Mouse (Mus musculus) heart, postnatal 0 days (tissue): ENCODE measurements at regions not wholly inside any gene's neighbourhood (a gene's known extent, or its start where the extent isn't known, plus 50 kb on each side); places are given as distances from the start of the nearest gene placed in this dataset.
A peak's percentile ranks its signal among the peaks of the same experiment; 100 is the strongest.

Experiments used
- ATAC-seq: fragments of 200-750 bp; cut with Nextera tagmentation; 2 replicates; pipeline ENCODE4 v1.8.0; 2017; ENCODE audit warnings: low read depth, moderate number of reproducible peaks, moderate library complexity; ENCODE audit not compliant: insufficient read depth
- DNase-seq: peaks from one replicate; pipeline ENCODE4 v3.0.0-alpha.2; 2016; ENCODE audit warnings: low spot score
- H3K27ac ChIP-seq: fragments of 300-500 bp; sonication (generic); 2 replicates; pipeline ENCODE4 v1.5.1; 2014; ENCODE audit warnings: low read depth, mild to moderate bottlenecking
- H3K27me3 ChIP-seq: fragments of 300-500 bp; sonication (generic); 2 replicates; pipeline ENCODE4 v1.6.1; 2014; ENCODE audit warnings: low read length, mixed read lengths; ENCODE audit not compliant: control insufficient read depth, insufficient read depth
- H3K36me3 ChIP-seq: fragments of 300-500 bp; sonication (generic); replicated peaks from 2 replicates; pipeline ENCODE4 v1.6.1; 2014; ENCODE audit warnings: low read length, mixed read lengths; ENCODE audit not compliant: control insufficient read depth, insufficient read depth
- H3K4me1 ChIP-seq: fragments of 300-500 bp; sonication (generic); 2 replicates; pipeline ENCODE4 v1.6.1; 2014; ENCODE audit warnings: antibody characterized with exemption; ENCODE audit not compliant: control insufficient read depth, insufficient read depth
- H3K4me2 ChIP-seq: fragments of 300-500 bp; sonication (generic); 2 replicates; pipeline ENCODE4 v1.6.1; 2014; ENCODE audit warnings: low read depth, mild to moderate bottlenecking, low read length, moderate library complexity
- H3K4me3 ChIP-seq: fragments of 300-500 bp; sonication (generic); 2 replicates; pipeline ENCODE4 v1.5.1; 2014; ENCODE audit warnings: low read depth, low read length
- H3K9ac ChIP-seq: fragments of 300-500 bp; sonication (generic); replicated peaks from 2 replicates; pipeline ENCODE4 v1.6.1; 2014; ENCODE audit warnings: low read depth, low read length, mixed read lengths
- H3K9me3 ChIP-seq: fragments of 300-500 bp; sonication (generic); replicated peaks from 2 replicates; pipeline ENCODE4 v1.6.1; 2016; ENCODE audit warnings: low read length; ENCODE audit not compliant: control insufficient read depth
- CTCF ChIP-seq: IDR thresholded peaks from 2 replicates; pipeline ENCODE4 v1.5.1; 2016; ENCODE audit warnings: antibody characterized with exemption, control low read depth, low read depth
- EP300 ChIP-seq: IDR thresholded peaks from 2 replicates; pipeline ENCODE4 v1.6.1; 2016; ENCODE audit warnings: antibody characterized with exemption, low read depth
- WGBS: fragments of 180-500 bp; shearing (Covaris S2); extraction: QIAGEN DNeasy Blood & Tissue Kit; methylation state at CpG from one replicate; pipeline ENCODE4 v1.1.7; 2014; 5-methylcytosine and 5-hydroxymethylcytosine counted together

DNA sequence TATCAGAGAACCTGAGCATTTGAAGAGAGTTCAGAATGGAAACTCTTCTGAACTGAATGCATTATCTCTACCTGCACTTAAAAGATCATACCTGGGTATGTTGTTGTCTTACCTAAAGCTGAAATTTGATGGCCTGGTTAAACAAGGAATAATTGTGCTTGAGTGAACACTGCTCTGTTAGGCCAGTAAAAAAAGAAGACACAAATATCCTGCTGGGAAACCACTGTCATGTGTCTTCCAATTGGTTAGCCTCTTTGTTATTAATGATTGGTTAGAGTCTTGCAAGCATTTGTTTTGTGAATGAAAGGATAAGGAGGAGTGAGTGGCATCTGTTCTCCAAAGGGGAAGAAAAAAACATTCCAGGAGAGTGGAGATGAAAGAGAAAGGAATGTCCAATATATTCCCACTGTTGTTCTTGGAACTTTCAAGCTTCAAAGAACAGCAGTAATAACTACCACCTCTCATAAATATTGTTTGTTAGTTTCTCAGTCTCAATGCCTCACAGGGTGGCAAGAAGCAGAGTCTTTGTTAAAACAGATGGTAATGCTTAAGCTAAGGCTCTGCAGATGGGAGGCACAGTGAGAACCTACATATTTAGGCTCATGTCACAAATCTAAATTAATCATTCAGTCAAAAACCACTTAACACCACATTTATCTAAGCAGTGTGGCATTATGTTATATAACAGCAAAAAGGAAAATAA lies 165.5 kb downstream of the Dsel start:
- Histone ChIP-seq H3K4me3 (no peak overlapping the region), H3K4me1 (no peaks in the 10 kb centered on the region), H3K36me3 (no peaks in the 10 kb centered on the region), H3K4me2 (no peak overlapping the region), H3K9ac (no peak overlapping the region), H3K27me3 (no peaks in the 10 kb centered on the region), H3K27ac (no peak overlapping the region), H3K9me3 (no peaks in the 10 kb centered on the region)
- ATAC-seq (no peak), DNase-seq (no peak)
- TF ChIP-seq EP300 (no peak), CTCF (no peak)

DNA sequence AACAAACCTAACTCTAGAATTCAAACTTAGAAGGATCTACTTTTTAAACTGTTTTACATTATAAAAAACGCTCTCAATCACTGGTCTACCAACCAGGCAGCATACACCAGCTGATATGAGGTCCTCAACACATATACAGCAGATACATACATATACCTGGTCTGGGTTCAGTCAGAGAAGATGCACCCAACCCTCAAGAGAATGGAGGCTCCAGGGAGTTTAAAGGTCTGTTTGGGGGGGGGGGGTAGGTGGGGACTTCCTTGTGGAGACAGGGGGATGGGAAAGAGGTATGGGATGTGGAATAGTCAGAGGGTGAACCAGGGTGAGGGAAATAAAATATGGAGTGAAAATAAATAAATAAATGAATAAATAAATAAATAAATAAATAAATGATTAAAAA lies 203.8 kb downstream of the Dsel start:
- H3K4me1 ChIP-seq: no peaks in the 10 kb centered on the region
- no peak overlapping the region for H3K4me3 ChIP-seq
- no peak for TF ChIP-seq EP300
- no peak overlapping the region for H3K9ac ChIP-seq
- no peaks in the 10 kb centered on the region for H3K27me3 ChIP-seq
- no peaks in the 10 kb centered on the region for H3K36me3 ChIP-seq
- ATAC-seq (no peak), DNase-seq (no peak)
- no peaks in the 10 kb centered on the region for H3K9me3 ChIP-seq
- no peak overlapping the region for H3K4me2 ChIP-seq
- 67% methylated on average over 1 of the region's 1 CpGs for WGBS
- H3K27ac ChIP-seq: no peak overlapping the region

DNA sequence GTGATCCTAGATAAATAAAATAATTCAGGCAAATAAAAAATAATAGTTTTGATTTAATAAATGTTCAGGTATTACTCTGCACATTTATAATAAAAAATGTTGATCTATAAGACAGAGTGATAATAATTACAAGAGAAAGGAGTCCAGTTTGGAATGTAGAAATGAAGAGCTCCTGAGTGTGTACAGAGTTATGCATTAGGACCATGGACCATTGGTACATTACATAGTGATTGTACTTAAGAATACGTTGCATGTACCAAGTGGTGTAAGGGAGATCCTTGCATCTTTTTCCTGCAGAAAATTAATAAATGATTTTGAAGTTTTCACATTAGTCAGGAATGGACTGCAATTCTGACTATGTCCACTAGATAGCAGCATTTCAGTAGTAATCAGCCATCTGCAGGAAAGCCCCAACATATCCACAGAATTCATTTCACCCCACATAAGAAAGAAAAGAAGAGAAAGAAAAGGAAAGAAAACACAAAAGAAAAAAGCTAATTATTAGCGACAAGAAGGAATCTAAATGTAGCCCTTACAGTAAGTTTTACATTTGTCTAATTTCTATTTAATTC lies 204.5 kb downstream of the Dsel start:
- H3K9ac ChIP-seq: no peak overlapping the region
- no peak overlapping the region for H3K4me3 ChIP-seq
- H3K27me3 ChIP-seq: no peaks in the 10 kb centered on the region
- H3K36me3 ChIP-seq: no peaks in the 10 kb centered on the region
- no peaks in the 10 kb centered on the region for H3K9me3 ChIP-seq
- peak; percentile 64 for TF ChIP-seq CTCF
- no peak for TF ChIP-seq EP300
- no peak for ATAC-seq
- WGBS: 3% methylated on average over 2 of the region's 2 CpGs
- no peak overlapping the region for H3K27ac ChIP-seq
- no peak for DNase-seq
- no peaks in the 10 kb centered on the region for H3K4me1 ChIP-seq
- H3K4me2 ChIP-seq: no peak overlapping the region

DNA sequence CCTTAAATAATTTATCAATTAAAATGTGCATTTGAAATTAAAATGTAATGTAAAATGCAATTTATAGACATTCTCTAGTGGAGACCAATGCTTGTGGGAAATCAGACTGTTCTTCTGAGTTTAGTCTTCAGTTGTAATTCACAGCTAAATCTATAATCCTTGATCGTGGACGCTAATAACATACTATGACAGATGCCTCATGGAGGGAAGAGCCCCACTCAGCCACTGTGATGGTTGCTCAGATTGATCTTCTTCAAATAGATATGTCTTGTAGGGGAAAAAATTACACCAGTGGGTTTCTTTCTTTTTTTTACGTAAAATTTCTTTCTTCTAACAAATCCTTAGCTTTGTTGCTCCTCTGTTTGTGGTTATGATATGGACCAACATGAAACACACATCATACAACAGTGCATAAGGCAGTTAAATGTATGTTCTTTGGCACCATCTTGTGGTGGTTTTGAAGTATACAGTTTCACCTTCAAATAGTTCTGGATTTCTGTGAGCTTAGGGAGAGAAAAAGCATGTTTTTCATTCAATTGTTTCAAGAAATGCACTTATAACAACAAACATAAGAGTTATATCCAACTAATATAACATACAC lies 230.8 kb downstream of the Dsel start:
- Histone ChIP-seq H3K4me3 (no peak overlapping the region), H3K4me2 (no peak overlapping the region), H3K9ac (no peak overlapping the region), H3K27ac (no peak overlapping the region), H3K27me3 (no peaks in the 10 kb centered on the region), H3K4me1 (no peaks in the 10 kb centered on the region), H3K9me3 (no peaks in the 10 kb centered on the region), H3K36me3 (no peaks in the 10 kb centered on the region)
- DNase-seq (peak; percentile 10), ATAC-seq (no peak)
- TF ChIP-seq CTCF (peak; percentile 51), EP300 (no peak)
- 51% methylated on average over 3 of the region's 3 CpGs for WGBS
